Mouse (Mus musculus) retina, postnatal 1 day (tissue): Measurements from ENCODE around the gene Olfr681.
A peak's percentile ranks its signal among the peaks of the same experiment; 100 is the strongest.
"Not testable (repeated sequence)": the region's sequence is repeated elsewhere in the genome, so short reads cannot be mapped to it uniquely, and the experiment has no call there.

Source experiments
- DNase-seq: peaks from one replicate; pipeline ENCODE4 v3.0.0-alpha.2; 2012

Olfr681 gene

DNA sequence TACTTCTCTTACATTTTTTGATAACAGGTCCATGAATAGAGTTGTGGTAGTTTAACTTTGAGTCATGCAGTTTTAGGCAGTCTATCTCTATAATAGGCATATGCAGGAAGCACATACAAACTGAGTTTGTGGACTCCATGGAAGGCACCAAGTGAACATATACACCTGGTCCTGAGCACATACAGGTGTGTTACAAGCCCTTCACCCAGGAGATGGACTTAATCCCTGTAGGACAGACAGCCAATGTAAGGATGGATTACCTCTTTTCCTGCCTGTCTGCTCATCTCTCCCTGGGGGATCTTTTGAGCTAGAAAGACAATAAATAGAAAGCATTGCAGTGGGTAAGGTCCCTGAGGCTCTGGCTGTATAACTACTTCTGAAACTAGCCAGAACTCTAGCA lies at the start of gene Olfr681:
Olfr681 (plus strand) TSS at position 301 of the 400 bp plus-strand sequence.
- no peak for DNase-seq

DNA sequence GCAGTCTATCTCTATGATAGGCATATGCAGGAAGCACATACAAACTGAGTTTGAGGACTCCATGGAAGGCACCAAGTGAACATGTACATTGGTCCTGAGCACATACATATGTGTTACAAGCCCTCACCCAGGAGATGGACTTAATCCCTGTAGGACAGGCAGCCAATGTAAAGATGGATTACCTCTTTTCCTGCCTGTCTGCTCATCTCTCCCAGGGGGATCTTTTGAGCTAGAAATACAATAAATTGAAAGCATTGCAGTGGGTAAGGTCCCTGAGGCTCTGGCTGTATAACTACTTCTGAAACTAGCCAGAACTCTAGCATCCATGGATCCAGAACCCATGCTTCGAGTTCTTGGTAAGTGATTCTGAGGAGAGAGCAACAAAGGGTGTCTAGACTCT lies 35.7 kb upstream of the Olfr681 start, which contains the start of gene Olfr679:
Olfr679 (plus strand) TSS at position 301 of the 400 bp plus-strand sequence.
- no peak for DNase-seq

DNA sequence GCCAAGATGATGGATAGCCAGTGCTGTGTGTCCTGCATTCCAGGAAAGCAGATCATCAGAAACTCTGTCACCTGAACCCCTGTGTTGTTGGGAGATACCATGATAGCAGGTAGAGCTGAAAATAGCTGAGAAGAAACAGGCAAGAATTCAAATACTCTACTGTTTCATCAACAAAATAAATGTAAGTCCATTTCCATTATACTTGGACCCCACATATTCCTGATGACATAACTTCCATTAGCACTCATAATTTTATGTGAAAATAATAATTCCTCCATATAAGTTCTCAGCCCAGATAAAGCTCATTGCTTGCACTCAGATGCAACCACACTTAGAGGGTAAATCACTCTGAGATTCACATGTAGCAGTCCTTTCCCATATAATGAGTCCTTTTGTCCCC lies 23.9 kb upstream of the Olfr681 start, which contains the start of gene Olfr680-ps1:
Olfr680-ps1 (minus strand) TSS at position 101 of the 400 bp plus-strand sequence.
- DNase-seq = not testable (repeated sequence)

DNA sequence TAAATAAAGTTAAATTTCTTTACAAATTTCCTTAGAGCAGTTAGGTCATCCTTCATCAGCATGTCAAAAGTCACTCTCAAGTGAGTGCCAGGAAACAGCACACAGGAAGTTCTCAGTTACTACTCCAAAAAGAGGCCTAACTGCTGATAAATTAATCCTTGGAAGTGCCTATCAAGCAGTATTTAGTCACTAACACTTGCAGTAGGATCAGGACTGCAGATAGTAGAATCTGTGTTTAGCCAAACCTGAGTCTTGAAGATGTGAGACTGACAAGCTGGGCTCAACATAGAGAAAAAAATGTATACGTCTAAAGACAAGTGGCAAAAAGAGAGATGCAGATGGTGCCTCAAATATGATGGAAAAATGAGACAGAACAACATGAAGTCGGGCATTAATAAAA lies 24.6 kb downstream of the Olfr681 start:
- no peak for DNase-seq

DNA sequence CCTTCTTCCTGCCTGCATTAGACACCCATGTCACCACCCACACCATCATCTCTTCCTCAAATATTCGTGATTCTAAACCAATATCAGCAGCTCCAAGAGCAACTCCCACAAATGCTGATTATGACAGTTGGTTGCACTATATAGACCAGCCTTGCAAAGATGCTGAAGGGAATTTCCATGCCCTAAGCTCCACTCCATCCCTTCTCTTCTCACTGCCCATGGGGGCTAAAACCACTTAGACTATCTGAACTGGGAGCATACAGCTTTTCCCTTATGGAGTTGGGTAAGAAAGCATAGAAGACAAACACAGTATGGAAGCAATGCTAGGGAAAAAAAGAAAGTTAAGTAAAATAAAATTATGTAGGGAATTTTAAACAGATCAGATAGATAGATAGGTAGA lies 30.3 kb downstream of the Olfr681 start, which contains the start of gene Olfr683:
Olfr683 (minus strand) TSS at position 101 of the 400 bp plus-strand sequence.
- no peak for DNase-seq

DNA sequence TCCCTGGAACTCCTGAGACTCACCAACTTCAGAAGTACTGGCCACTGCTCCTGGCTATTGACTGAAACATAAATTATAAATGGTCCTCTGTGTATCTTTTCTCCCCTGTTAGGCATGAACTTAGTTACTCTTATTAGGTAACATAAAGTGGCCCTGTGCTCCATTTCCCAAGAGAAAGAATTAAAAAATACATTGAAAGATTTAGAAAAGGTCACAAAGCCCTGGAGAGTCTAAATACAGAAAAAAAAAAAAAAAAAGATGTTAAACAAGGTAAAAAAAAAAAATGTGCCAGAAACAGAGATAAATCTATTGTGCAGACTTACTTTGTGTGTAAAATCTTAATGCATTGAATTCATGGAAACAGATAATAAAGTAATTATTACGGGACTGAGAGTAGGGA lies 46.9 kb downstream of the Olfr681 start, which contains the start of gene Olfr684:
Olfr684 (minus strand) TSS at position 101 of the 400 bp plus-strand sequence.
- no peak for DNase-seq

DNA sequence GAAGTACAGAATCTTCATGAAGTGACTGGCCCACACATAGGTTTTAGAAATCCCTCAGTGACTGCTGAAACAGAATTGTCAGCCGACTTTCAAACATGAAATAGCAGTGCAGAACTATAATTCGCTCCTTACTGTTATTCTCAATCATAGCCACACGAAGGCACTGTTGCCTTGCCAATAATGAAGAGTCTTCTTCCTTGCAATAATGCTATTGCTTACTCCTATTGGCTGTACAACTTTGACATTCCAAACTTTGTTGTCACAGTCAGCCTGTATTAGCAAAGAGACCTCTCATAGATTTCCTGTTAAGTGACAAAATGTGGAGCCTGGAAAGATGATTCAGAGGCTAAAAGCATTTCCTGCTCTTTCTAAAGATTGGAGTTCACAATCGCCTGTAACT lies 54.1 kb downstream of the Olfr681 start:
- peak; percentile 31 for DNase-seq
